Mouse (Mus musculus): ENCODE data around the gene Vmn1r152.
"Not testable (repeated sequence)": the region's sequence is repeated elsewhere in the genome, so short reads cannot be mapped to it uniquely, and the experiment has no call there.

Gene Vmn1r152

GRCm38 (mm10) chr7:22522667-22523066, at the start of gene Vmn1r152:
Vmn1r152 (plus strand) TSS chr7:22522967.
- DNase-seq (ENCODE audit: inconsistent ontology term): not testable (repeated sequence)

GRCm38 (mm10) chr7:22499578-22499977, 23.2 kb upstream of the Vmn1r152 start, which contains the start of gene Vmn1r151:
Vmn1r151 (minus strand) TSS chr7:22499678.
- DNase-seq (ENCODE audit: inconsistent ontology term): not testable (repeated sequence)

- DNase-seq (ENCODE audit: inconsistent ontology term): not testable (repeated sequence)
These were observed 12.0 kb downstream of the Vmn1r152 start, which contains the start of gene Gm8677 for GRCm38 (mm10) chr7:22534787-22535186. Gm8677 (minus strand) TSS chr7:22534887.

GRCm38 (mm10) chr7:22565243-22565642, 42.5 kb downstream of the Vmn1r152 start, which contains the start of gene Gm4201:
Gm4201 (minus strand) TSS chr7:22565343.
- not testable (repeated sequence) for DNase-seq (ENCODE audit: inconsistent ontology term)
